Mouse (Mus musculus) kidney, postnatal 10 days (tissue): ENCODE data around the gene Lekr1.

ENCODE experiments used
- DNase-seq: peaks from one replicate; pipeline ENCODE4 v3.0.0; 2021; ENCODE audit warnings: mixed read lengths

The Lekr1 gene

DNA sequence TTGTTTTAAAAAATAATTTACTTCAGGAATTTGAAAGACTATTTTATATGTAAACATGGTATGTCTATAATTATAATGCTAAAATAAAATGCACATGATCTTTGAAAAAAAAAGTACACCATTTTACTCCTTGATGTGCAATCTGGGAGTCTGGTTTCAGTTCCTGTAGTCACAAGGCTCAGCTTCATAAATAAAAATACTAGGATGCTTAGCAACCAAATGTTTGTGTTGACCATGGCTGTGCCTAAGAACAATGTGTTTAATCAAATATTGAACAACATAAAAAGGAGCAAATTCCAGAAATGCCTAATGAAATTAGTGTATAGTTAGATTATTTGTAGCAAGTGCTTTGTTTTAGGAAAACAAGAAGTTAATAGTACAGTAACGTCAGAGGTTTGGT is 107.9 kb downstream of the Lekr1 start:
- DNase-seq, result no peak

DNA sequence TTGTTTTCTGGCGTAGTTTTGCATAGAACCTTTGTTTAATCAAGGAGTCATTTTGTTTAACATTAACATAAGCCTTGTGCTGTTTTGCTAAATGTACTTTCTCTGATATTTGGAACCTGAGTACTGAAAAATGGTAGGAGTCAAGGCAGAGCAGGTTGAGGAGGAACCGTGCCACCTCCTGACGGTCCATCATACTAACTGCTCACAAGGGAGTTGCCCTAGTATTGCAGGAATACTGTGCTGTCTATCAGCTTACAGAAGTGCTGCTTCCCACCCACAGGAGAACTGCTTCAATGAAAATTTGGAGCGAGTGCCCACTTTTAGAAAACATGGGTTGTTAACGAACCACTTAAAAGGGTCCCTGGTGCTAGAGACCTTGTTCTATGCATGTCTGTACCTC is 109.1 kb downstream of the Lekr1 start:
- no peak for DNase-seq

DNA sequence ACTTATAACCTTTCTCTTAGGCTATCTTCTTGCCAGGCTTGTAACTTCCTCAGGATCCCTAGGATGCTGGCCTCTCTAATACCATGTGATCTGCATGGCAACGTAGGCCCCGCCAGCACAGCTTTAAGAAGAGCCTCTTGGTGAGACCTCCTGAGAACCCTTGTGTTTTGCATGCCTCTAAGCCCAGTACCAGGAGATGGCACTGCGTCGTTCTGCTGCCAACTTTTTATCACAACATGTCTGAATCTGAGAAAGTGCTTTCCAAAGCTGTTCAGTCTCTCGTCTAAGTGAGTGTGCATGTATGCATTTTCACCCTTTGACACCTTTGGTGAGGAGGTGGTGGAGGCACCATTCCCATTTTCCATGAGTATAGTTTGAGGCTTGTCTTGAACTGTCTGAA is 116.2 kb downstream of the Lekr1 start:
- no peak for DNase-seq

DNA sequence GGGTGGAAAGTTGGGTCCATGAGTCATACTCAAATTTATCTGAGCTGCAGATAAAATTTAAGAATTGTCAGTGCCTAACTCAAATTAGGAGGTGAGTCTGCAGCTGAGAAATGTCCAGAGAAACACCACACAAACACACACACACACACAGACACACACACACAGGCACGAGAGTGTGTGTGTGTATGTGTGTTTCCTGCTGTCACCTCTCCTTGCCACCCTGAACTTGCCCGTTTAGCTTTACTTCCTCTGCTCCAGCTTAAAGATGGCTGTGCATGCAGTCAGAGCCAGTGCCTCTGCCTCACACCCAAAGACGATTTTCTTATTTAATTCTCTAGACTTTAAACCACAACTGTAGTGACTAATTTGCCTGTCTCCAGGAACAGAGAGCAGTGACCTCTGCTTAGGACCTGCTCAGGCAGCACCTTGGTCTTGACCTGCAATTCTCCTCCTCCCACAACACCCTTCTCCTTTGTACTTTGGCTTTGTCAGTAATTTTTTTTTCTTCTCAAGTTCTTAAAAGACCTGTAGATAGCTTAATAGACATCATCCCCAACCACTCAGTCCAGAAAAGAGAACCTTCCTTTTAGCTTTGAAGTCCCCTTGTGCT is 124.2 kb downstream of the Lekr1 start:
- no peak for DNase-seq

DNA sequence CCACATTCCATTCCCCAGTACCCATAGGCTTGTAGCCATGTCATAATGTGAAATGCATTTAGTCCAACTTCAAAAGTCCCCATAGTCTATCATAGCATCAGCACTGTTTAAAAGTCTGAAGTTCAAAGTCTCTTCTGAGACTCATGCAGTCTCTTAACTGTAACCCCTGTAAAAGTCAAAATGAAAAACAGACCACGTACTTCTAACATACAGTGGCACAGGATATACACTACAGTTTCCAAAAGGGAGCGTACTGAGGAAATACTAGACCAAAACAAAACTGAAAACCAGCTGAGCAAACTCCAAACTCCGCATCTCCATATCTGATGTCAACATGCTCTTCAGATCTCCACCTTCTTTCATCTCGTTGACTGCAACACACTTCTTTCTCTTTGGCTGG is 127.5 kb downstream of the Lekr1 start:
- DNase-seq, result no peak

DNA sequence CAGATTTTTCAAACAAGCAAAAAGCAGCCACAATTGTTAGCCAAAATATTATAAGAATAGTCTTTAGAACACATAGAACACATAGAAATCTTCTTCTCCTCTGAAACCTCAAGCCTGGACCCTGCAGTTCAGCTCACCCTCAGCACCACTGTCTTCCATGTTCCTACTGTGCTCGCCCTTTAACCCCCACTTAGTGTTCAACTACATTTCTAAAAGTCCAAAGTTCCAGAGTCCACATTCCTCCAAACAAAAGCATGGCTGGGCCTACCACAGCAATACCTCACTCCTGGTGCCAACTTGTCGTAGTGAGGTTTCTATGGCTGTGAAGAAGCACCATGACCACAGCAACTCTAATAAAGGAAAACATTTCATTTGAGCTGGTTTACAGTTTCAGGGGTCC is 128.7 kb downstream of the Lekr1 start:
- DNase-seq, result no peak

DNA sequence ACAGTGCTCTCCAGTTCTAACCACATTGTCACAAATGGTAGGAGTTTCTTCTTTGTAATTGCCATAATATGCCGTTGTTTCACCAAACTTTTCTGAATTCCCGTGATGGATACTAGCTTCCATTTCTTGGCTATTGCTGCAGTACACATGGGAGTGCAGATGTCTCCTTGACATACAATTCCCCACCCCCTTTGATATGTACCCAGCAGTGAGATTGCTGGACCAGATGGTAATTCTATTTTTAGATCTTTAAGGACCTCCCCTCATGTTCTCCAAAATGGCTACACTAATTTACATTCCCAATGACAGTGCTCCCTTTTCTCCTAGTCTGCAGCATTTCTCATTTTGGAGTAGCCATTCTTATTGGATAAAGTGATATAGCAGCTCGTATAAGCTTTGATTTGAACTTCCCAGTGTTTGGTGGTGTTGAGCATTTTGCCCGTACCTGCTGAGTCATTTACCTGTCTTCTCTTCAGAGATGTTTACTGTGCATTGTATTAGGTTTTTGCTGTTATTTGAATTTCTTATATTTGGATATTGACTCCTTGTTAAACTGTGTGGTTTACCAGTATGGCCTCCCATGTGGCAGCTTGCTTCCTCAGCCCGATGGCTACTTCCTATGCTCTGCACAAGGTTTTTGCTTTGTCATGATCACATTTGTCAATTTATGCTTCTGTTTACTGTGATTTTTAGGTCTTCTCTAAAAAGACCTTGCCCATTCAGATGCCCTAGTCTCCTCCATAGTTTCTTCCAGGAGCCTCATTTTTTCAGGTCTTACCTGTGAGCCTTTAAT is 131.5 kb downstream of the Lekr1 start:
- DNase-seq, result no peak

DNA sequence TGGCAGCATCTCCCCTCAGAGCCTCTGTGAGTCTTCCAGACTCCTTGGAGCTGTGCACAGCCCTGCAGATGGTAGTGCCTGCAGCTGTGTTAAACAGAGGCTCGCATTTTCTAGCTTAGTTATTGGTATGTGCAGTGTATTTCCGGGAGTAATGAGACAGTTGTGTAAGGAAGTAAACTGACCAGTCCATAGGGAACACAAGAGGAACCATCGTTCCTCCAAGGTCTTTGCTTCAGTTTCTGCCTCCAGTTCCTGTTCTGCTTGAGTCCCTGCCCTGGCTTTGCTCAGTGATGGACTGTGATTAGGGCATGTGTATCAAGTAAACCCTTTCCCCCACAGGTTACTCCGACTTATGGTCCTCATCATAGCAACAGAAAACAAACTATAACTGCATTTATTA is 134.9 kb downstream of the Lekr1 start:
- DNase-seq, result no peak

DNA sequence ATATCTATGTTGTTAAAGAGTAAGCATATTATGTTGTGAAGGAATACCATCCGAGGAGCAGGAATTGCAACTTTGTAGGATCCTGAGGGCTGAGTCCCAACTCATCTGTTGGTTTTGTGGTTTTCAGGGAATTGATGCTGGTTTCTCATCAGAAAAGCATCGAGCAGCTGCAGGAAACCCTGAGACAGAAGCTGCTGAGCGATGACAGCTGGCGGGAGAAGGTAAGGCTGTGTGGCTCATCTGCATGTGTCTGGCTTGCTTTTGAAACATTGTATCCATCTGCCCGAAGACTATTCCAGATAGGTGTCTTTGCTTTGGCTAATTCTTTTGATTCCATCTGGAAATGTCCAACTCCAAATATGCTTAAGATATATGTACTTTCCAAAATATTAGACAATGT is 136.2 kb downstream of the Lekr1 start:
- DNase-seq, result no peak

DNA sequence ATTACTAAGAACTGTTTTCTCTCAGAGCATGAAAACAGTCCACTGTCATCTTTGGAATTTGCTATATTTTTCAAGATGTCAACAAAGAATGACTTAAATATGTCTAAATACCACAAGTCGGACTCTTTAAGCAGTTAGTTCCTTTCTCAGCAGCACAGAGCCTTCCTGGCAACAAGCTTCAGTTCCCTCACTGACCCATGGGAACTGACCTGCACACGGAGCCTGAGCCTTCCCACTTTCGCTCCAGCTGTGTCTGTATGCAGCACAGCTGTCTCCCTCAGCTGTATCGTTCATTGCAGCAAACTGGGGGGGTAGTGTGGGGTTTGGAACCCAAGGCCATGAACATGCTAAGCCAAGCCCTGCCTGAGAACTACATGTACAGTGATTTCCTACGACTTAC is 136.8 kb downstream of the Lekr1 start:
- peak; percentile 55 for DNase-seq

DNA sequence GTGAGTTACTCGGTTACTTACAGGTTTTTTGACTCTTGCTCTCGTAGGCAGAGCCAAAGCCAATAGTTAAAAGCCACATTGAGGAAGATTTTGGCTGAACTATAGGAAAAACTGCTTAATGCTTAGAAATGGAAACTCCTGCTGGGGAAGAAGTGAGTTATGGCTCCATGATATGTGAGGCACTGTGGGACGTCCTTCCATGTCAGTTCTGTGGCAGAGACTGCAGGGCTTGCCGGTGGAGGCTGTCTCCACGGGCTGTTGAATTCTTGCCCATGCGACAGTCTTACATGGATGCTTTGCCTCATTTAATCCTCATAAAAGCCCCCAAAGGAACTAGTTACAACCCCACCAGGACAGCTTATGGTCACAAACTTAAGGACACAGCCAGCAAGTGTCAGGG is 148.9 kb downstream of the Lekr1 start:
- DNase-seq, result no peak

DNA sequence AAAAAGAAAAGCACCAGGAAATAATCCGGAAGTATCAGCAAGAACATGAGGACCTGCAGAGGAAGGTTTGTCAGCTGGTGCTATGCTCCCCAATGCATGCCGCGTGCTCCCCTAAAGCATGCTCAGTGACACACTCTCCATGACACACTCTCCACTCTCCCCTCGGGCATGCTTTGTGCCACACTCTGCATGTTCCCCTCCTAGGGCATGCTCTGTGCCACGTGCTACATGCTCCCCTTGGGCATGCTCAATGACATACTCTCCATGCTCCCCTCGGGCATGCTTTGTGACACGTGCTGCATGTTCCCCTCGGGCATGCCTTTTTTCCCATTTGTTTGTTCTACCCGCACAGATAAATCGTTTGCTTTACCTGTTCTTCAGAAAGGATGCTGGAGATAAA is 150.0 kb downstream of the Lekr1 start:
- DNase-seq, result no peak

DNA sequence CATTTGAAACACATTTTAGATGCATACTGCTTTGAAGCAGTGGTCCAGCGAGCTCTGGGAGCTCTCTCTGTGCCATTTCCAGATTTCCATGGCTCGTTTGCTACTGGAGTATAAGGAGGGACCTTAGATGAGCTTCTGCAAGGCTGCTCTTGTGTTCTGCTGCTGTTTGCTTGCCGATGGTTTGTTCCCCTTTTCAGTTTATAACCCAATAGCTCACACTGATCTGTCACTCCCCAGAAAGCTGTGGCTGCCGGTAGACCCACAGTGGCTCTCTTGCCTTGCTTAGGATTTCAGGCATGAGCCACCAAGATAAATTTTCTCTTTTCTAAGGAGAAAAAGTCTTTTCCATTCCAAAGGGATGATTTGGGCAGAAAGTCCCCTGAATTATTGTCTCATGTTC is 152.6 kb downstream of the Lekr1 start:
- no peak for DNase-seq

DNA sequence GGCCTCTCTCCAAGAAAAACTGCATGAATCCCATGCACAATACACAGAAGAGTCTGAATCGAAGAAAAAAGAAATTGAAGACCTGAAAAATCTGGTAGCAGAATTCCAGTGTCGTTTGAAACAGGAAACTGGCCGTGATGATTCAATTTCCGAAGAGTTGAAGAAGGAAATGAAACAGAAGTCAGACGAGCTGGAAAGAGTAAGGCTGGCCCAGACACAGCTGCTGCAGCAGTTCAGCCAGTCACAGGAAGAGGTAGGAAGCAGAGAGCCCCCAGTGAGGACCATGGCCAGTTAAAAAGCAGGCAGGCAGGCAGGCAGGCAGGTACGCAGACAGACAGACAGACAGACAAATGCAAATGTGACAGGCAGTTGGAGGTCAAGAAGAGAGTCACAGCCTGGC is 153.8 kb downstream of the Lekr1 start:
- DNase-seq, result no peak

DNA sequence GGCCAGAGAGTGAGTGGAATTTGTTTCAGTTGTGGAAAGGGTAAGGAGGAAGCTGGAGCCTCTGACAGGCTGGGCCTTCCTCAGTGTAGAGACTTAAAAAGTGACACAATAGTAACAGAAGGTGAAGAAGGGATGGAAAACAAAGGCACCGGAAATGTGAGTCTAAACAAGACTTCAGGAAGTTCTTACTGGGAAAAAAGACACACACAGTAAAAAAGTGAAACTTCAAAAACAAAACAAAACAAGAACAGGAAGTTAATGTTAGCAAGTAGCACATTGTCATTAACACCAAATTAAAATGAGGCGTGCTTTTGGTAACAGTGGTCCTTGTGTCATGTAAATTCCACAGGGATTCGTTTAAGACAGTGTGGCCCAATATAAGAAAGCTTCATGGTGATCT is 158.9 kb downstream of the Lekr1 start:
- no peak for DNase-seq

DNA sequence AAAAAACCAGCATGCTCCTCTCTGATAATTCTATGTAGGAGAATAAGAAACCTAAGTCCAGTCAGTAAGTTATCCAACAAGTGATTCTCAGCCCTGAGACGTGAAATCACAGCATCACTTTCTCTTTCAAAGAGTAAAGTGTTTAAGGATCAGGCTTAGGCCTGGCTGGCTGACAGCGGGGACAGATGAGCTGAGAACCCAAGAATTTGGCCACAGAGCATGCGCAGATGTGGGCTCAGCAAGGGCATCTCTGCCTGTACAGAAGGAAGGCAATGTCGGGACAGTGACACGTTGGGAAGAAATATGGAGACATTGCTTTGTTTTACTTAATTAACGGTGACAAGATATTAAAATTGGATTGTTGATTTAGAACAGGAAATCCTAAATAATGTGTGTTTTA is 160.7 kb downstream of the Lekr1 start:
- peak; percentile 27 for DNase-seq

DNA sequence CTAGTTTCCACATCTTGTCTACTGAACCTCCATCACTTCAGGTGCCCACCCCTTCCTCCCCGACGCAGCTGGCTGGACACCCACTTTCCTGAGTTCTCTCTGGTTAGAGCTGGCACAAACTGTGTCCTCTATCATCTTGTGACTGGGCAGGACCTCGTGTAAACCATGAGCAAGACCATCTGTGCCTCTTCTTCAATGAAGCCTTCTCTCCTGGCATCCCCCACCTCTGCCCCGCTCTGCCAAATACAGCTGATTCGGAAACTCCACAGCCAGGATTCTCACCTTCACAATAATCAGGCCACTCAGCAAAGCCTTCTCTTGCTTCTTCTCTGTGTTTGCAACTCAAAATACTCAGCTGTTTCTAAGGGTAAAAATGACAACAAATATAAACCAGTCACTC is 161.4 kb downstream of the Lekr1 start:
- no peak for DNase-seq

DNA sequence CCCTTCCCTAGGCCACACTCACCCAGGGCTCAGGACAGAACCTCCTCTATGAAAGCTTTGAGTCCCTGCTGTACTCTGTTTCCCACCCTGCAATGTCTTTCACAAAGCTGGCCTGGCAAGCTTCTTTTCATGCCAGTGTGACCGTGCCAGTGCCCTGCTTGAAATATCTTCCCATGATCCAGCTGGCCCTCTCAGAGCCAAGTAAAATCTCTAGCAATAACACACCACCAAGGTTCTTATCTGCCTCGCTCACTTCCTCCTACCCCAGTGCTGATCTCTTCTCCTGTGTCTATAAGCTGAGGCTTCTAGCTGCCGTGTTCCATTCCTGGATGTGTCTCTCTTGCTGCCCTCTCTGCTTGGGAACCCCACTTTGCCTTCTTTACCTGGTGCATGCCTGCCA is 162.0 kb downstream of the Lekr1 start:
- no peak for DNase-seq

DNA sequence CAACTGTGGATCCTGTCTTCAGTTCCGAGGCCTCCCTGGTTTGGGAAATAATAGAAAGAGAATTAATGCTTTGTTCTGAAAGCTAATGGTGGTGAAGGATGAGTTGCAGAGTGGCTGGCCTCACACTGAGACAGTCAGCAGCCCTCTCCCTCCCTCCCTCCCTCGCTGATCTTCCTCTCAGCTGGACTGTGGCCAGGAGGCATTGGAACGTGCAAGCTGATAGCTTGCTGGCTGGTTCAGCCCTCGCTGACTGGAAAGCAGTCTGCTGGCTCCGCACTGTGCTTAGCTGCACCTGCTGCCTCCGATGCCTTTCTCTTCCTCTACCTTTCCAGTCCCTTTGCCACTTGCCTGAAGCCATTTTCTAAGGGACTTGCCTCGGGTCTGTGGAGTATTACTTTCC is 163.2 kb downstream of the Lekr1 start:
- peak; percentile 89 for DNase-seq

DNA sequence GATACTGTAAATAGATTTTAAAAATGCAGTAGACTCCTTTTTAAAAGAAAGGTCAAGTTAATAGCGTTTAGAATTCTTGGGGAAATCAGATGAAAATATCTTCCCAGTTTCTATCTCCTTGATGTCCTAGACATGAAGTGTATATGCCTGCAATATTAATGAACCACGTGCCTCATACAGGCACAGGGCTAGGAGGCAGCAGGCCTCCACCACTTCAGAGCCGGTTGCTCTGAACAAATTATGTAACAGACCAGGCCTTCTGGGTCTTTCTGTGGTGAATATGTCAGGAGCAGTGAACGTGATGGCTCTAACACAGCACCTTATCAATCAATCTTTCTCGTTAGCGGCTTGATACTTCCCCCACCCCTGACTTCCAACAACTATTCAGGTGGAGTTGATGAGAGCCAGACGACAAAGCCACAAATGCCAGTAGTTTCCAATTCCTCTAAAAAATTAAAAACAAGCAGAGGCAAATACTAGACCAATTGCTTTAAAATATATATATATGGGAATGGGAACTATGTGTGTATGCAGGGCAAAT is 164.0 kb downstream of the Lekr1 start:
- no peak for DNase-seq

DNA sequence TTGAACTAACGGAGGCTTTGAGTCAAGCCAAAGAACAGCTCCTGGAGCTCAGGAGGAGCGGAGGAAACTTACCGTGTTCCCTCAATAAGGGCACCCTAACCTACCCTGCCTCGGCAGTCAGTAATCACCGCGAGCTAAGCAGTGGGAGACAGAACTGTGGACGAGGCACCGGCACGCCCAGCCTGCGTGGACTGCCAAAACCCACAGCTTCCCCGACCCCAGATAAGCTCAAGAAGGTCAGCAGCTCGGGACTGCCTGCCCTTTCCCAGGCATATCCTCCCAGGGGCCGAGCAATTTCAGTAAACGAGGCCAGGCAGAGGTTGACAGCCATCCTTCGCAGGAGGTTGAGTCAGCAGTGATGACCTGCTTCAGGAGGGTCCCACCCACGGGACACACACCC is 164.8 kb downstream of the Lekr1 start:
- peak; percentile 22 for DNase-seq

DNA sequence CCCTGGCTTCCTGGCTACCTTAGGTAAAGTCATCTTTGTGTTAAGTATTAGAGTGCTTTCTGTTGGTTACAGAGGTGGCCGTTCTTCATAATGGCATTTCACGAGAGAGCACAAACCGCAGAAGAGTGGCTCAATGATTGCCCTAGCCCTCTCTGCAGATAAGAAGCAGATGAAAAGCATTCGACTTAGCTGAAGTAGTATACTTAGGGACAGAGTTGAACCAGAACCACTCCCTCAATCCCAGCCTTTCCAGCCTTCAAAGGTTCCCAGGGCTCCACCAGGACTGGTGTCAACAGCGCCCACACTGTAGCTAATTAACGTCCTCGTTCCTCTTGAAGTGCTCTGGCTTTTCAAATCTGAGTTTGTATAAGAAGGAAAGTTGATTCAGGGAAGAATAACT is 166.4 kb downstream of the Lekr1 start:
- no peak for DNase-seq

DNA sequence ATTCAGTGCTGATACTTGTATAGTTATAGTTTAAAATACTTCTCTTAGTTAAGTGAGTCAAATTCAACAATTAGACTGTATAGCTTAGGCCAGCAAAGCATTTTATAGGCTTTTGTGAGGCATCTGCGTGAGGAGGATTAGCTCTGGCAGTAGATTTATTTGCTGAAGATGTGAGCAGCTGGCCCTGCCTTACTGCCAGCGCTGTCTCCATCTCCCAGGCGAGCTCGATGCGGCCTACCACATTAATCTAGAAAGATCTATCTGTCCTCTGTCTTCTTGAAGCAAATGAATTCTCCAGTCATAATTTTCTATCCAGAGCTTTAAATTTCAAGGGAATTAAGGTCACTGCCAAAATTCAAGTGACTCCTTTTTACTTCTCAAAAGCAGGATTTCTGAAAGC is 170.4 kb downstream of the Lekr1 start:
- DNase-seq, result no peak

DNA sequence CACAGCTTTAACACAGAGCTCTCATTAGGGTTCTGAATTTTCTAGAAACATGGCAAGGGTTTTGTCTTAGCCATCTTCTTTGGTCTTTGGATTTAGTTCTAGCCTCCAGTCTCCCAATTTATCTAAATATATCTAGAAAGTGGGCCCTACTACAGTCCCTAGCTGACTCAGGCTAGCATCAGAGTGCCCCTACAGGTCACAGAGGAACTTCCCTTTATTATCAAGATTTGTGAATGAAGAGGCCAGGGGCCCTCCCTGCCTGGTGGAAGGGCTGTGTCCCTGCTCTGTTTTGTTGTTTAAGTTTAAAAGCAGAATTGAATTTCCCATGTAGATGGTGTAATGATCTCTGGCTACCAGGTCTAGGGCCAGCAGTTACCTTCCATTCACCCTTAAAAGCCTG is 173.6 kb downstream of the Lekr1 start:
- no peak for DNase-seq

DNA sequence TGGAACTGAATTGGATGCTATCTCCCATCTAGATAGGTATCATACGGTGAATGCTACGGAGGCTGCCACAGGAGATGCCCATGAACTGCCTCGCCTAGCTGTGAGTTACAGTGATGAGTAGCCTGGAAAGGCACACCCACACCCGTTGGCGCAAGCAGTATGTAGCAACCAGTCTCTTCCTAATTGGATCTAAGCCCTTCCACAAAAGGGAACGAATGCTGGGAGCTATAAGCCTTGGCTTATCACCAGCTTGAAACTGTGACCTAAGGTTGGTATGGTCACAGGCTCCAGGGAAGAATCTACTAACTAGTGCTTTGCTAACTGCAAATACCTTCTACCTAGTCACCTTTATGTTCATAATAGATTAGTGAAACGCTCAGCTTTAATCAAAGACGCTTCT is 175.1 kb downstream of the Lekr1 start:
- no peak for DNase-seq
